Mouse (Mus musculus) monocyte, adult 2 months (primary cell): Measurements from ENCODE around the gene Plcb2.
A peak's percentile ranks its signal among the peaks of the same experiment; 100 is the strongest.

Source experiments
- DNase-seq, 2 experiments: peaks; one replicate each; pipeline ENCODE4 v3.0.0; 2022; ENCODE audit warnings: low spot score in 2 of 2, low read depth in 1 of 2

Gene Plcb2

GRCm38 (mm10) chr2:118751896-118752791, 23.9 kb upstream of the Plcb2 start:
- no peak for DNase-seq

- DNase-seq, result no peak
These were observed 22.2 kb upstream of the Plcb2 start for GRCm38 (mm10) chr2:118750476-118750875.

- DNase-seq, result no peak
These were observed 21.2 kb upstream of the Plcb2 start for GRCm38 (mm10) chr2:118749341-118749884.

DNA sequence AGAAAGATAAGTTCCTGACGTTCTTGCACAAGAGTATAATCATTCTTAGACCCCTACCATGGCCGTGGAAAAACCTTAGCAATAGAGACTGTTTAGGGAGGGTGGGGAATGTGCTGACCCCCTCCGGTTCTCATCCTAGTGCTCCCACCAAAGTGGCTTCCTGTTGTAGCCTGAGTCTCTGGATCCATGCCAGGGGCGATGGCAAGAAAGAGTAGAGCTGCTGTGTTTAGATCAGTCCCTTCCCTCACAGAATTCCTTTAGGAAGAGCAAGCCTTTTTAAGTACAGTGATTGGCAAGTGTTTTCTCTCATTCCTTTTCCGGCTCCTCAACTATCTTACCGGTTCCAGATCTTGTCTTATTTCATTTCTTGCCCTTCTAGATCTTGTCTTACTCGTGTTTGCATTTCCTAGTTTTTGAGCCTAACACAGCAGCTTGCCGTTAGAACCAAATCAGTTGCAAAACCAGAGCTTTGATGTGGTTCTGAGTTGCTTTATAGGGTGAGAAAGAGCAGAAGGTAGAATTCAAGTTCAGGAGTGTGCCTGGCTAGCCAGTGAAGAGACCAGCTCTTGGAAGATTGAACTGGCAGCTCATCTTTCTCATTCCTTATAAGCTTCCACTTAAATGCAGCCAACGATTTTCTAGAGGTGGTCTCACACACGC, 19.2 kb upstream of the Plcb2 start:
- no peak for DNase-seq

DNA sequence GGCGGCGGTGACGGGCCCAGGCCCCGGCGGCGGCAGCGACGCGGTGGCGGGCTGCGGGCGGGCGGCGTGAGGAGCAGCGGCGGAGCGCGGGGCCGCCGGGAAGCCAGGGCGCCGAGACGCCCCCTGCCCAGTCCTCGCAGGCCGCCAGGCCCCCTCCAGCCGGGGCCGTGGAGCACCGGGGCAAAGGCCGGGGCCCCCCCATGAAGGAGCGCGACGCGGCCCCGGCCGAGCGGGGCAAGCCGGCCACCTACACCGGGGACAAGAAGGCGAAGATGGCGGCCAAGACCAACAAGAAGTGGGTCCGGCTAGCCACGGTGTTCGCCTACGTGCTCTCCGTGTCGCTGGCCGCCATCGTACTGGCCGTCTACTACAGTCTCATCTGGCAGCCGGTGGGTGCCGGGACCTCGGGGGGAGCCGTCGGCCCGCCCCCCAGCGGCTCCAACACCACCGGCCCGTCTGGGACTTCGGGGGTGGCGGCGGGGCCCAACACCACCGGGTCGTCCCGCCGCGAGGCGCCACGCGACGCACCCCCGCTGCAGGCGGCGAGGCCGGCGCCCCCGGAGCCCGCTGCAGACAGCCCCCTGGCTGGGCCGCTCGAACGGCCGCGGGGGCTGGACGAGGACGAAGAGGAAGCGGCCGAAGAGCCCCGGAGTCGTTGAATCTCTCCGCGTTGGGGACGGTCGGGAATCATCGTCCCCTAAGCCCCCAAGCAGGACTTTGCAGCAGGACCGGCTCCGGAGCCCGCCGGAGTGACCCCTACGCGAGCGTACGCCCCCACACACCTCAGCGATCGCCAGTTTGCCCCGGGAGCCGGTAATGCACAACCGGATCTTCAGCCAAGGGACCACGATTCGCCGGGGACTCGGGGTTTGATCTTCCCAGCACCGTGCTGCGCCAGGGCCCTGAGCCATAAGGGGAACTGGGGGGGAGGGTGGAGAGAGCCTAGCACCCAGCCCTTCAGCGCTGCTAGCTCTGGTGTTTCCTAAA, 18.0 kb upstream of the Plcb2 start:
- DNase-seq, result no peak

GRCm38 (mm10) chr2:118745232-118745884, 17.1 kb upstream of the Plcb2 start, which contains the start of gene Inafm2:
Inafm2 (plus strand) TSS chr2:118745758.
- peak in 1 of 2 experiments; percentile 57 for DNase-seq

DNA sequence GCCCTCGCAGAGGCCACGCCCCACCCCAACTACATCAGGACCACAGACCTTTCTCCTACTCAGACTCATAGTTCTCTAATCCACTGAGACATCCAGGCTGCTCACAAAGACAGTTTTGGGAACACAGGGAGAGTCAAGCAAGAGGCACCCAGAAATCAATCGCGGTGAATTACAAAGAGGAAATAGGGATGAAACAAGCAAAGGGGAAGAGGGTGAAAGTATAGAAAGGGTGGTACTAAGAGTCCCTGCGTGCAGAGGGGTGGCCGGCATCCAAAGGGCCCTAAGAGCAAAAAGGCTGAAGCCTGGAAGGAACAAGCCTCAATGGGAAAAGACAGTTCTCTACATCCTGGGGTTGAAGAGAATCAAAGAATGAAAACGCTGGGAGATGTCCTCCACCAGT, 16.4 kb upstream of the Plcb2 start:
- no peak for DNase-seq

GRCm38 (mm10) chr2:118743261-118743943, 15.2 kb upstream of the Plcb2 start:
- no peak for DNase-seq

- no peak for DNase-seq
These were observed 12.9 kb upstream of the Plcb2 start for GRCm38 (mm10) chr2:118741183-118741582.

- no peak for DNase-seq
These were observed 12.1 kb upstream of the Plcb2 start for GRCm38 (mm10) chr2:118740341-118740740.

GRCm38 (mm10) chr2:118733341-118733740, 5.1 kb upstream of the Plcb2 start:
- no peak for DNase-seq

DNA sequence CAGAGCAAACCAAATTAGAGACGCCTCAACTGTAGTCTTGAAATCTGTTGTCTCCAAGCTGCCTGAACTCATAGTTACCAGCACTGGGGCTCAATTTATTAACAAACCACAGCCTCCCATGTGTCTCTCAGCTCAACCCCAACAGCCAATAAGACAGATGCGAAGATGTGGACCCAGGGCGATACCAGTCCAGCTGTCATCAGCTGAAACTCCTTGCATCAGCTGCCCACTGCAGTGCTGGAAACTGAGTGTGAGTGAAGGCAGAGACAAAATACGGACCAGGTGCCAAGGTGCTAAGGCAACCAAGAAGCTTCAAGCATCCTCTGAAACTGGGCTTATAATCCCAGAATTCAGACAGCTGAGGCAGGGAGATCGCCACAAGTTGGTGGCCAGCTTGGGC, 3.7 kb upstream of the Plcb2 start:
- no peak for DNase-seq

- DNase-seq, result no peak
These were observed 2.3 kb upstream of the Plcb2 start for GRCm38 (mm10) chr2:118730622-118730915.

DNA sequence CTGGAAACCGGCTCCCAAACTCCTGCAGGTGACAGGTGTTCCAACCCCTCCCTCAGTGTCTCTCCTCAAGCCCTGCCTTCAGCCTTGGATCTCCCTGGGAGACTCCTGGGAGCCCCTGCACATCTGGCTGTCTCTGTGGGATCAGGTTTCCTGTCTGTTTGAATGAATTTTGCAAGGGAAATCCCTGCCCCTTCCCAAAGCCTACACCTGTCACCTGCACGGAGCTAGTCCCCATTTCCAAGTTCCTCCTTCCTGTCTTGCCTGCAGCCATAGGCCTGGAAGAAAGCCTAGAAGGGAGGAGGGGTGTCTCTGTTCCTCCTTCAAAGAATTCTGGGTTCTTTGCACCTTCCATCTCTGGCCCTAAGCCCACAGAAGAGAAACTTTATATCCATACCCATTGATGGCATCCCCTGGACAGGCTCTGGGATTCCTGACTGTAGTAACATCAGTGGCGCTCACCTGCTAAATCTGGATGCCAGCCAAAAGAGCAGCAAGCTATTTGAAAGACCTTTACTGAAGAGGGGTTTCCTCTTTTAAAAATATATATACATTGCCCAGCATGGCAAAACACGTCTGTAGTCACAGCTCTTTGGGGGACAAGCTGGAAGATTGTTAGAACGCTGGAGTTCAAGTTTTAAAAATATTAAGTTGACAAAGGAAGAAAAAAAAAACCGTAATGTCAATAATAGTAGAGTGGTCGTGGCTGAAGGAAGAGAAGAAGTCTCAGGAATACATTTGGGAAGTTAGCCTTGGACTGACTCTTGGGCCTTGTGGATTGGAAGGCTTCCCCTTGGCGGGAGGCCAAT, 1.8 kb upstream of the Plcb2 start:
- no peak for DNase-seq

GRCm38 (mm10) chr2:118729194-118729593, 956 bp upstream of the Plcb2 start:
- no peak for DNase-seq

DNA sequence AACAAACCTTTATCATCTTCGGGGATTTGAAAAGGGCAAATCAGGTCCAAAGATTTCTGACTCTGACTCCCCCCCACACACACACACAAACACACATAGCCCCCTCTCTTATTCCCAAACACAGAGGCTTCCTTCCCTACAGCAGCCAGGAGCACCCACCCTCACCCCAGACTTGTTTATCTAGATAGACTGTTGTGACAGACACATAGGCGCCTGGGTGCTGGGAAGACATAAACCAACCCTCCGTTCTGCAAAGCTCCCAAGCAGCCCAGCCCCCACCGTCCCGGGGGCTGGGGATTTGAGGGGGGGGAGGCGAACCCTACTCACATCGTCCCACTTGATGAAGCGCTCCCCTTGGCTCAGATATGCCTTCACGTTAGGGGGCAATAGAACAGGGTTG, 327 bp downstream of the Plcb2 start:
- DNase-seq, result no peak

DNA sequence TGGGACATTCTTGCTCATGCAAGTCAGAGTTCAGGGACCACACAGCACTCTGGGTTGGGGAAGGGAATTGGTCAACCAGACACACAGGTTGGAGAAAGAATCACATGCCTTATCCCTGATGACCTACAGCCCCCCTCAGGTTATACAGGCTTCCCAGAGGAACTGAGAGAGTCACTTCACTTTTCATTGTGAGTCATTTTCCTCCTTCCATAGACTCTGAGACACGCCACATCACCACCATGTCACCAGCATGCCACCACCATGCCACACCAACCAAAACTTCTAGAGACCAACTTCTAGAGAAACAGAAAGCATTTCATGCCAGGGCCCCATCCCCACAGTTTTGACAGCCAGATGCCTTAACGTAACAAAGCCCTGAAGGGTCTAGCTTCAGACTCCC, 1.4 kb downstream of the Plcb2 start:
- DNase-seq, result no peak

GRCm38 (mm10) chr2:118725511-118725910, 2.7 kb downstream of the Plcb2 start:
- DNase-seq, result no peak
